Mouse (Mus musculus) G1E (cell line): ENCODE results near the gene Hfe. TPM values are rescaled to one million over a fixed set of nuclear protein-coding genes. Genes with fewer than 3 reads are reported as not detected.

Experiments
- ATAC-seq: 2 replicates; pipeline ENCODE4 v1.8.0; 2016; ENCODE audit warnings: mild to moderate bottlenecking; ENCODE audit not compliant: insufficient number of reproducible peaks, poor library complexity, low FRiP score, severe bottlenecking; ENCODE audit errors: extremely low read depth
- DNase-seq: peaks from one replicate; pipeline ENCODE4 v3.0.0; 2012; ENCODE audit warnings: low spot score
- H3K27me3 ChIP-seq: 2 replicates; pipeline ENCODE4 v1.6.1; 2012; ENCODE audit warnings: mild to moderate bottlenecking, low read length, inconsistent platforms; ENCODE audit not compliant: insufficient read depth
- H3K36me3 ChIP-seq: replicated peaks from 2 replicates; pipeline ENCODE3; 2012; ENCODE audit warnings: mild to moderate bottlenecking, inconsistent platforms
- H3K4me1 ChIP-seq: 2 replicates; pipeline ENCODE4 v1.6.1; 2012; ENCODE audit warnings: low read depth, low read length, inconsistent platforms, mixed read lengths; ENCODE audit not compliant: insufficient read depth
- H3K4me3 ChIP-seq: 2 replicates; pipeline ENCODE4 v1.5.1; 2012; ENCODE audit warnings: low read depth, mild to moderate bottlenecking, inconsistent platforms, low read length, moderate library complexity, mixed read lengths
- H3K9me3 ChIP-seq: replicated peaks from 2 replicates; pipeline ENCODE4 v1.6.1; 2012; ENCODE audit warnings: inconsistent platforms
- CTCF ChIP-seq: IDR thresholded peaks from 2 replicates; pipeline ENCODE4 v1.5.1; 2012; ENCODE audit warnings: low read depth, low read length, inconsistent platforms, mixed read lengths
- GATA1 ChIP-seq: IDR thresholded peaks from 2 replicates; pipeline ENCODE4 v1.6.1; 2012; ENCODE audit warnings: borderline replicate concordance, low read length, inconsistent platforms, mixed read lengths
- GATA2 ChIP-seq: IDR thresholded peaks from 2 replicates; pipeline ENCODE4 v1.6.1; 2012; ENCODE audit warnings: low read depth, low read length, inconsistent platforms, borderline replicate concordance
- POLR2AphosphoS5 ChIP-seq: IDR thresholded peaks from 2 replicates; pipeline ENCODE4 v1.6.1; 2012; ENCODE audit warnings: low read depth, low read length, inconsistent platforms; ENCODE audit not compliant: insufficient replicate concordance
- TAL1 ChIP-seq: conservative IDR thresholded peaks from 2 replicates; pipeline ENCODE4 v1.6.1; 2012; ENCODE audit warnings: low read depth, low read length, inconsistent platforms, mixed read lengths
- polyA plus RNA-seq: library from polyadenylated mRNA; stranded (reverse); fragments of >175 nt; gene quantifications from 2 replicates; pipeline ENCODE4 v1.2.3, GENCODE M21; 2012
- total RNA-seq, 2 experiments: library from RNA; stranded (forward) in 1 of 2; stranded (reverse) in 1 of 2; fragments of 200-1000 nt in 1 of 2; fragments of >200 nt in 1 of 2; fragmentation: Nextera tagmentation in 1 of 2; gene quantifications; 2 replicates each; pipeline ENCODE4 v1.2.3; 2014 to 2017

Hfe gene
- total and polyA plus RNA-seq, 3 experiments = 0.16 TPM; not detected in 2

DNA sequence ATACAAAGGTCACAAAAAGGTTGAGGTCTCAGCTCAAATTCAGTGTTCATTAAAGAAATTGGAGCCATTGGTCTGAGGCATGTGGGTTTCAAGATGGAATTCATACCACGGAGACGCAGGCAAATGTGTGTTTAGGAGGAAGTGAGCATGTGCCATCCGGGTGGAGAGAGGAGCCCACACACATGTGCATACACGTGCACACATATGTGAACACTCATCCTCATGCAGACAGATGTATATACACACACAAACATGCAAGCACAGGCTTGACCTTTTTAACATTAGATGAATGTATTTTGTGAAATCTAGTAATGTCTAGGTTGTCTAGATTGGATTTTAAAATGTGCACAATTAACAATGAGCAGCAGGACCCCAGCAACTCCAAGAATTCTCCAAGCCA lies 8.4 kb downstream of the Hfe start:
- Histone ChIP-seq H3K4me1 (peaks cover 25% of the 10 kb centered on the region), H3K36me3 (no peaks in the 10 kb centered on the region), H3K27me3 (peaks cover 17% of the 10 kb centered on the region), H3K9me3 (no peaks in the 10 kb centered on the region), H3K4me3 (no peak overlapping the region)
- TF ChIP-seq CTCF (no peak), TAL1 (no peak), GATA2 (no peak), POLR2AphosphoS5 (no peak), GATA1 (no peak)
- DNase-seq (no peak), ATAC-seq (no peak)

DNA sequence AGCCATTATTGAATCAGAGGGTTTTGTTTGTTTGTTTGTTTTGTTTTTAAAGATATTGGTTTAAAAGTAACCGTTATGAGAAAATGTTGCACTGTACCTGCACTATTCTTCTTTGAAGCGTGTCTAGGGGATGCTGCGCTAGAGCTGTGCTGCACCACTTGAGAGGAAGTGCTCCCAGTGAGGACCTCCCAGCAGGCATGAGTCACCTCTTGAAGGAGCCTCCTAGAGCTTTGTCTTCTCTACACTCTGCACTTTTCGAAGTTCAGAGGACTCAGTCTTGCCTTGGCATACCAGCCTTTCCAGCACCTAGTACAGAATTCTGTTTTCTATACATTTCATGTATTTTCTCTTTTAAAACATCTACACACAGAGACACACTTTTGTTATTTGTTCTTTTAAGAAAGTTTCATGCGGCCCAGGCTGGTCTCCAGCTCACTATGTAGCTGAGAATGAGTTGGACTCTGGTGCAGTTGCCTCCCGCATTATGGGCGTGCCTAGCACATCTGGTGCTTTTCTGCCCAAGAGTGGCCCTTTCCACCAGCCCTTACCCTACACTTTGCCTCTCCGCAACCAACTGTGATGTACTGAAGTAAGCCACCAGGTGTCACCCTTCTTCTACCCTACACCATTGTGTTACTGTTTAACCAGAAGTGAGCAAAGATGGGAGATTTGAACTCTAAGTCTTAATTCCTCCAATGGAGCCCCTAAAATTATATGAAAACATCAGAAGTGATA lies 9.7 kb downstream of the Hfe start:
- Histone ChIP-seq H3K4me3 (no peak overlapping the region; the same call in 1 of the 2 replicates), H3K4me1 (peaks cover 32% of the 10 kb centered on the region), H3K9me3 (no peaks in the 10 kb centered on the region), H3K36me3 (no peaks in the 10 kb centered on the region), H3K27me3 (peaks cover 12% of the 10 kb centered on the region)
- TF ChIP-seq CTCF (peak; percentile 51), TAL1 (no peak)
- ATAC-seq (peak; percentile 18; the same call in 1 of the 2 replicates), DNase-seq (no peak)

DNA sequence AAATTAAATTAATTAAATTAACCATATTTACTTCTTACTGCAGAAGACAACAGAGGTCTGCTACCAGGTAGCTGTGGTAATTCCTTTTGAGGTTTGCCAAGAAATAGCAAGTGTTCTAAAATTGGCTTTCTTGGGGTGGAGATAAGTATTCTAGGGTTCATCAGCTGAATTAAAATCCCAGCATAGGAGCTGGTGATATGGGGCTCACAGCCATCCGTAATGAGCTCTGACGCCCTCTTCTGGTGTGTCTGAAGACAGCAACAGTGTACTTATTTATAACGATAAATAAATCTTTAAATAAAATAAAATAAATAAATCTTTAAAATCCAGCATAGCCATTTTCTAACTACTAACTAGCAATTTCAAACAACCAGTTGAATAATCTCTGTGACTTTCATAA lies 10.9 kb downstream of the Hfe start:
- TF ChIP-seq POLR2AphosphoS5 (no peak), GATA2 (no peak), GATA1 (no peak), TAL1 (no peak), CTCF (no peak)
- Histone ChIP-seq H3K9me3 (no peaks in the 10 kb centered on the region), H3K36me3 (no peaks in the 10 kb centered on the region), H3K27me3 (peaks cover 8% of the 10 kb centered on the region), H3K4me3 (no peak overlapping the region), H3K4me1 (peaks cover 31% of the 10 kb centered on the region)
- no peak for DNase-seq
- ATAC-seq = no peak

DNA sequence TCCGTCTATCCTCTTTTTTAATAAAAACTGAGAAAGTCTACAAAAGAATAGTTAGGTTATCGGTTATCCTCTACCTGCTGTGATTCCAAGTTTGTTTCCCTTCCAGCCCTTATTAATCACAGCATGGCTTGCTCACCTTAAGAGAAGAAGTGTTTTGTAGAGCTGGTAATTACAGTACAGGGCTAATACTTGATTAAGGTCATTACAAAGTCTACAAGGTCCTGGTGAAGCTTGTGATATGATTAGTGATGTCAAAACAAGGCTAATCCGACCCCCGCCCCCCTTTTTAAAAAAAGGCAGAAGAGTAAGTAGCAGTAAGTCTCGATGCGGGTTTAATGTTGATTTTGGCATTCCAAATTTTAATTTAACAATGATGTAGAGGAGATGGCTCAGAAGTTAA lies 11.7 kb downstream of the Hfe start:
- DNase-seq (no peak), ATAC-seq (no peak)
- Histone ChIP-seq H3K27me3 (peaks cover 4% of the 10 kb centered on the region; the same call in 1 of the 2 replicates), H3K36me3 (no peaks in the 10 kb centered on the region), H3K9me3 (no peaks in the 10 kb centered on the region), H3K4me3 (no peak overlapping the region; the same call in 1 of the 2 replicates), H3K4me1 (peaks cover 31% of the 10 kb centered on the region)
- TF ChIP-seq POLR2AphosphoS5 = no peak
- TF ChIP-seq GATA1 = no peak
- TF ChIP-seq GATA2 = no peak
- TF ChIP-seq TAL1 = no peak
- TF ChIP-seq CTCF = no peak

DNA sequence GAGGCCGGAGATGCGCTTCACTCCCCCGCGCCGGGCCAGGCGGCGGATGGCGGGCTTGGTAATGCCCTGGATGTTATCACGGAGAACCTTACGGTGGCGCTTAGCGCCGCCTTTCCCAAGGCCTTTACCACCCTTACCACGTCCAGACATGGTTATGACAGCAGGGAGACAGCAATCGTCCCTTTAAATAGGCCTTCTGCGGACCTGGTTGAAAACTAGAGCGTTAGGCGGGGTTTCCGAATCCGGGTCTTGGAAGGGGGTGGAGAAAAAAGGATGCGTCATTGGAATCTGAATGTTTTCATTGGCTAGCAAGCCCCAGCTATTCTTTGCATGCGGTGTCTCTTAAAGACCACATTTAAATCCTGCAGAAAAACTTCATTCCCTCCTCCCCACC lies 12.4 kb downstream of the Hfe start, which contains the start of gene Hist1h4c:
Gene Hist1h4c, minus strand, starts transcription at position 155 of the 394 bp plus-strand sequence.
- H3K27me3 ChIP-seq = no peaks in the 10 kb centered on the region
- no peaks in the 10 kb centered on the region for H3K36me3 ChIP-seq
- peak within 1 kb of the TSS; percentile 66 for H3K4me3 ChIP-seq
- ATAC-seq (peak; percentile 81), DNase-seq (peak; percentile 74)
- peaks cover 31% of the 10 kb centered on the region for H3K4me1 ChIP-seq
- TF ChIP-seq POLR2AphosphoS5 (peak; percentile 99), TAL1 (no peak)
- no peaks in the 10 kb centered on the region for H3K9me3 ChIP-seq

DNA sequence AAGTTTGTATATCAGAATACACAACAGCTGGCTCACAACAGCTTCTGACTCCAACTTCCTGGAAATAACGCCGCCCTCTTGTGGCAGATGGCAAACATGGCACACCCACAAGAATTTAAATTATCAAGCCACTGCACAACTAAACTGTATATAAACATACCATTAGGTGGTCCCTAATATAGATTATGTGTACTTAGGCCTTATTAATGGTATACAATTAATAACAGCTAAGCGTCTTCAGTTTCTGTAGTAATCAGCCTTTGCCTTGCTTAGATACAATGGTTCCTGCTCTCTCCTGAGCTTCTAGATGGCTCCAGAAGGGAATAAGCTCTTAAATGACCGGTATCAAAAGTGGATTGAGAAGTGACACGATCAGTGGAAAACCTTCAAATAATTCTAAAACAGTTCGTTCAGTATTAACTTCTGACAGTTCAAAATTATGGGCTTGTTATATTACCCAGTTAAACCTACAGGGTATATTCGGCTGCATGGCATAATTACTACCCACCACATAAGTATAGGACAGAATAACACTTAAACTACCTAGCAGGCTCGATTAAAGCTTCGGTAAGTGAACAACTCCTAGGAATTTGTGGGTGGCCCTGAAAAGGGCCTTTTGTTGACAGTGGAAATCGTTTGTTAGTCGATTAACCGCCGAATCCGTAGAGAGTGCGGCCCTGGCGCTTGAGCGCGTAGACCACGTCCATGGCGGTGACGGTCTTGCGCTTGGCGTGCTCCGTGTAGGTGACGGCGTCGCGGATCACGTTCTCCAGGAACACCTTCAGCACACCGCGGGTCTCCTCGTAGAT lies 13.0 kb downstream of the Hfe start:
- peak; percentile 49; the same call in 1 of the 2 replicates for TF ChIP-seq CTCF
- no peak for TF ChIP-seq GATA2
- TF ChIP-seq GATA1 = no peak
- no peak for TF ChIP-seq TAL1
- TF ChIP-seq POLR2AphosphoS5 = peak; percentile 36; the same call in 1 of the 2 replicates
- Histone ChIP-seq H3K4me3 (peak overlapping the region; percentile 66), H3K27me3 (no peaks in the 10 kb centered on the region), H3K9me3 (no peaks in the 10 kb centered on the region), H3K4me1 (peaks cover 31% of the 10 kb centered on the region), H3K36me3 (no peaks in the 10 kb centered on the region)
- DNase-seq (no peak), ATAC-seq (peak; percentile 51)
